In genomic region chr17:83908811-83909210, GRCm38 (mm10) we compare ENCODE assay signal across 11 mouse cellular contexts.
DNase-seq lines count a peak whose midpoint lies in the region; ATAC-seq lines count a peak whose summit lies in the region.
"Had no signal": no experiment of that assay in that cellular context is flagged by ENCODE, and none has a peak within 500 bp of the region (broad histone marks: within the 10 kb centered on the region; RNA-seq: fewer than 3 reads in every experiment).

No protein-coding gene starts in this region.

- peak; percentile 51 for DNase-seq in heart, adult 8-10 months (ENCODE audit: low spot score)
- peak; percentile 20 to 46 for DNase-seq in spleen, postnatal 36 days (ENCODE audit: low spot score in 2 of 2)
- no peak for DNase-seq in spleen, adult 12 weeks (ENCODE audit: low spot score)
- DNase-seq in natural killer cell, adult 2 months (ENCODE audit: low spot score in 2 of 2), result no peak
- DNase-seq in gastrocnemius, postnatal 10 days, result no peak
- DNase-seq: lung, postnatal 10 days had no signal

- no peak for ATAC-seq in heart, embryonic 12.5 days (ENCODE audit: insufficient number of reproducible peaks, low FRiP score)
- peak; percentile 69 to 74 for ATAC-seq in hematopoietic stem cell, adult 5-6 weeks (replicated peaks in 1 of 2; ENCODE audit: insufficient read depth in 1 of 2, low FRiP score in 2 of 2, low TSS enrichment in 1 of 2, low read depth in 1 of 2, poor library complexity in 2 of 2, severe bottlenecking in 2 of 2)
- ATAC-seq in erythroblast, adult 5-6 weeks (replicated peaks; ENCODE audit: low FRiP score, poor library complexity, severe bottlenecking), result no peak
- ATAC-seq: forebrain, embryonic 16.5 days; intestine, postnatal 0 days had no signal

- H3K36me3 ChIP-seq in heart, embryonic 12.5 days, result no peaks in the 10 kb centered on the region

- H3K27ac ChIP-seq in heart, embryonic 12.5 days (ENCODE audit: poor library complexity, severe bottlenecking), result no peak overlapping the region

- peaks cover 7% of the 10 kb centered on the region for H3K9me3 ChIP-seq in heart, embryonic 12.5 days (replicated peaks)

- peaks cover 5% of the 10 kb centered on the region; the same call in 1 of the 2 replicates for H3K4me1 ChIP-seq in heart, embryonic 12.5 days (replicated peaks)

- 78% methylated on average over 6 of the region's 6 CpGs for WGBS in heart, embryonic 12.5 days

- H3K4me3 ChIP-seq in heart, embryonic 12.5 days, result no peak overlapping the region

- no peaks in the 10 kb centered on the region for H3K27me3 ChIP-seq in heart, embryonic 12.5 days (replicated peaks)

- no peak overlapping the region for H3K4me2 ChIP-seq in heart, embryonic 12.5 days

- no peak overlapping the region for H3K9ac ChIP-seq in heart, embryonic 12.5 days

Comparison
In these comparisons a context has a peak if more than half of its experiments do, and no peak if none do; other contexts are left out.
1. DNase-seq: peak in heart, adult 8-10 months (single experiment) and spleen, postnatal 36 days (2 of 2); none in spleen, adult 12 weeks (single experiment), natural killer cell, adult 2 months (0 of 2) and gastrocnemius, postnatal 10 days (single experiment).
2. ATAC-seq: peak in hematopoietic stem cell, adult 5-6 weeks (2 of 2); none in heart, embryonic 12.5 days (single experiment) and erythroblast, adult 5-6 weeks (single experiment).